Mouse (Mus musculus) layer of hippocampus, adult 8-10 months (tissue): ENCODE measurements around the gene Taar7a. TPM values are rescaled to one million over a fixed set of nuclear protein-coding genes. Genes with fewer than 3 reads are reported as not detected.

Experiments used
- DNase-seq, 2 experiments: peaks; one replicate each; pipeline ENCODE4 v3.0.0; 2022; ENCODE audit warnings: low spot score in 2 of 2
- total RNA-seq, 4 experiments: library from RNA; stranded (reverse); gene quantifications; 2 replicates each; pipeline ENCODE4 v1.2.4; 2022

The Taar7a gene
- total RNA-seq, 4 experiments from 2014 or later: not detected

- no peak for DNase-seq
Observed at GRCm38 (mm10) chr10:23948026-23948425, 45.3 kb downstream of the Taar7a start.

GRCm38 (mm10) chr10:23942465-23942864 is 50.8 kb downstream of the Taar7a start:
- no peak for DNase-seq

Other genes starting within 250 kb of the Taar7a start
- 100 to 1,000 TPM; 110 to 313 (median 237) TPM for gene Rps12, start 206.2 kb downstream of the Taar7a start, total RNA-seq
- gene Slc18b1, start 196.5 kb downstream of the Taar7a start, total RNA-seq: 10 to 100 TPM; 25.1 to 32.1 (median 29.6) TPM
- gene Vnn3, start 142.0 kb downstream of the Taar7a start, total RNA-seq: under 1 TPM in 3 of 4 experiments, not detected in 1; 0.17 to 0.36 (median 0.35) TPM
- gene Vnn1, start 98.8 kb downstream of the Taar7a start, total RNA-seq: not detected
- not detected for gene Taar1, start 73.1 kb downstream of the Taar7a start, total RNA-seq
- gene Taar2, start 54.9 kb downstream of the Taar7a start, total RNA-seq: not detected
- gene Taar3, start 43.9 kb downstream of the Taar7a start, total RNA-seq: not detected
- not detected for gene Taar4, start 33.0 kb downstream of the Taar7a start, total RNA-seq
- not detected for gene Taar5, start 22.8 kb downstream of the Taar7a start, total RNA-seq
- gene Taar6, start 7.8 kb downstream of the Taar7a start, total RNA-seq: not detected
- not detected for gene Taar7b, start 6.5 kb upstream of the Taar7a start, total RNA-seq
- not detected for gene Taar7d, start 33.7 kb upstream of the Taar7a start, total RNA-seq
- not detected for gene Taar7e, start 44.1 kb upstream of the Taar7a start, total RNA-seq
- not detected for gene Taar7f, start 56.0 kb upstream of the Taar7a start, total RNA-seq
- not detected for gene Taar8a, start 83.0 kb upstream of the Taar7a start, total RNA-seq
- gene Taar8b, start 98.8 kb upstream of the Taar7a start, total RNA-seq: not detected
- gene Taar8c, start 108.4 kb upstream of the Taar7a start, total RNA-seq: not detected
- not detected for gene Taar9, start 116.1 kb upstream of the Taar7a start, total RNA-seq
- 100 to 1,000 TPM; 113 to 155 (median 140) TPM for gene Stx7, start 155.8 kb upstream of the Taar7a start, total RNA-seq
- 10 to 100 TPM in 1 of 4 experiments, 1 to 10 TPM in 3; 7.0 to 10.9 (median 7.5) TPM for gene Moxd1, start 230.0 kb upstream of the Taar7a start, total RNA-seq